15 mouse cellular contexts compared by ENCODE assay signal in genomic region chr11:115439906-115440595, GRCm38 (mm10). TPM values are rescaled to one million over a fixed set of nuclear protein-coding genes. Genes with fewer than 3 reads are reported as not detected.
DNase-seq lines count a peak whose midpoint lies in the region; ATAC-seq and TF ChIP-seq lines count a peak whose summit lies in the region.
"Had no signal": no experiment of that assay in that cellular context is flagged by ENCODE, and none has a peak within 500 bp of the region (broad histone marks: within the 10 kb centered on the region; RNA-seq: fewer than 3 reads in every experiment).

Gene Trim80, plus strand, starts transcription at chr11:115440545.

- H3K9ac ChIP-seq in kidney, postnatal 0 days (ENCODE audit: low read depth, low read length) = no peak within 1 kb of the TSS
- H3K9ac ChIP-seq: stomach, embryonic 15.5 days had no signal

- H3K27ac ChIP-seq in kidney, postnatal 0 days = no peak within 1 kb of the TSS
- H3K27ac ChIP-seq: heart, embryonic 10.5 days; stomach, embryonic 15.5 days had no signal

- H3K9me3 ChIP-seq in kidney, postnatal 0 days (replicated peaks; ENCODE audit: low read length) = no peaks in the 10 kb centered on the region
- H3K9me3 ChIP-seq: heart, embryonic 10.5 days; stomach, embryonic 15.5 days had no signal

- no peak within 1 kb of the TSS for H3K4me2 ChIP-seq in kidney, postnatal 0 days (ENCODE audit: low read length)
- H3K4me2 ChIP-seq: stomach, embryonic 15.5 days had no signal

- peak; percentile 43; the same call in 1 of the 2 replicates for TF ChIP-seq CTCF in kidney, postnatal 0 days (IDR thresholded peaks at IDR 0.05; ENCODE audit: low read depth)

- H3K4me3 ChIP-seq in kidney, postnatal 0 days (replicated peaks; ENCODE audit: low read depth, low read length) = no peak within 1 kb of the TSS
- H3K4me3 ChIP-seq: heart, embryonic 10.5 days; stomach, embryonic 15.5 days had no signal

- peaks cover 5% of the 10 kb centered on the region; the same call in 1 of the 2 replicates for H3K4me1 ChIP-seq in kidney, postnatal 0 days (replicated peaks; ENCODE audit: insufficient read depth, low read length)

- intact Hi-C loops in left cerebral cortex, postnatal 4 days (cut with DNase I) = no loop called here

- no peaks in the 10 kb centered on the region for H3K27me3 ChIP-seq in kidney, postnatal 0 days (ENCODE audit: insufficient read depth, low read length)
- no peaks in the 10 kb centered on the region for H3K27me3 ChIP-seq in splenic B cell, adult 2 months (ENCODE audit: control insufficient read depth, insufficient read depth, low read length, poor library complexity, severe bottlenecking)

- DNase-seq in kidney, postnatal 0 days (ENCODE audit: low spot score) = no peak
- no peak for DNase-seq in kidney, postnatal 14 days
- peak; percentile 27 for DNase-seq in retina, postnatal 1 day
- DNase-seq in retina, embryonic 14.5 days (ENCODE audit: low spot score) = no peak
- peak; percentile 34 for DNase-seq in NIH3T3 (ENCODE audit: low read depth)
- peak; percentile 21 for DNase-seq in splenic B cell, adult 2 months (ENCODE audit: low read depth, low spot score)
- DNase-seq in left cerebral cortex, postnatal 4 days = no peak
- DNase-seq: layer of hippocampus, adult 9-11 months; right cerebral cortex, postnatal 4 days had no signal

- no peaks in the 10 kb centered on the region for H3K36me3 ChIP-seq in kidney, postnatal 0 days (ENCODE audit: insufficient read depth, low read length)
- H3K36me3 ChIP-seq in splenic B cell, adult 2 months (ENCODE audit: control insufficient read depth, insufficient read depth, low read length, poor library complexity, severe bottlenecking) = no peaks in the 10 kb centered on the region
- H3K36me3 ChIP-seq: stomach, embryonic 15.5 days had no signal

- ATAC-seq in kidney, postnatal 0 days (replicated peaks; ENCODE audit: low FRiP score, low read depth) = no peak
- ATAC-seq in monocyte, adult 5-6 weeks (replicated peaks; ENCODE audit: insufficient number of reproducible peaks, low FRiP score, low TSS enrichment, poor library complexity, severe bottlenecking) = no peak
- ATAC-seq: activated CD4-positive, CD25-positive, alpha-beta regulatory T cell, adult 4 months had no signal

- 96% methylated on average over 9 of the region's 9 CpGs for WGBS in kidney, postnatal 0 days

RNA-seq across cellular contexts. Expression of gene Trim80, which starts in this region (rescaled TPM):
- polyA plus RNA-seq in kidney, postnatal 0 days (2015; fragmentation: Nextera tagmentation; extraction: Ambion mirVana) = 0.13 and 0.49 TPM in 2 replicates
- not detected in 3 replicates for total RNA-seq in monocyte, adult 5-6 weeks (2017)
- under 1 TPM in 1 of 2 experiments, not detected in 1; 0.20 TPM for total RNA-seq in left cerebral cortex, postnatal 4 days (2021)
- total RNA-seq: gastrocnemius, adult 18-20 months; hematopoietic stem cell, adult 5-6 weeks had no signal
- polyA plus RNA-seq: activated CD4-positive, CD25-positive, alpha-beta regulatory T cell, adult 4 months had no signal

Comparison
In these comparisons a context has a peak if more than half of its experiments do, and no peak if none do; other contexts are left out.
1. DNase-seq: peak in retina, postnatal 1 day (single experiment), NIH3T3 (single experiment) and splenic B cell, adult 2 months (single experiment); none in kidney, postnatal 0 days (single experiment), kidney, postnatal 14 days (single experiment), retina, embryonic 14.5 days (single experiment) and left cerebral cortex, postnatal 4 days (single experiment).